Mouse (Mus musculus): ENCODE measurements around the gene Ell. TPM values are rescaled to one million over a fixed set of nuclear protein-coding genes. Genes with fewer than 3 reads are reported as not detected.

Ell gene
- total RNA-seq (2022), result 10 to 100 TPM in 3 of 4 experiments, 1 to 10 TPM in 1; 9.3 to 12.4 (median 10.6) TPM

GRCm38 (mm10) chr8:70539077-70539813 is at the start of gene Ell:
TSS of gene Ell (plus strand) at chr8:70539457.
- DNase-seq (ENCODE audit: low spot score), result peak; percentile 99

GRCm38 (mm10) chr8:70489576-70489975 is 49.7 kb upstream of the Ell start:
- no peak for DNase-seq (ENCODE audit: low spot score)

GRCm38 (mm10) chr8:70490061-70490879 is 49.0 kb upstream of the Ell start:
- no peak for DNase-seq (ENCODE audit: low spot score)

- DNase-seq (ENCODE audit: low spot score), result no peak
Observed at GRCm38 (mm10) chr8:70490880-70491495, 48.3 kb upstream of the Ell start.

GRCm38 (mm10) chr8:70492664-70493640 is 46.3 kb upstream of the Ell start, which contains the start of gene Crlf1:
TSS of gene Crlf1 (plus strand) at chr8:70493158.
- DNase-seq (ENCODE audit: low spot score), result no peak

GRCm38 (mm10) chr8:70493692-70494415 is 45.4 kb upstream of the Ell start:
- DNase-seq (ENCODE audit: low spot score), result no peak

- DNase-seq (ENCODE audit: low spot score), result no peak
Observed at GRCm38 (mm10) chr8:70494416-70494945, 44.8 kb upstream of the Ell start.

- no peak for DNase-seq (ENCODE audit: low spot score)
Observed at GRCm38 (mm10) chr8:70495001-70495770, 44.1 kb upstream of the Ell start.

GRCm38 (mm10) chr8:70495771-70496062 is 43.5 kb upstream of the Ell start:
- DNase-seq (ENCODE audit: low spot score), result no peak

- DNase-seq (ENCODE audit: low spot score), result no peak
Observed at GRCm38 (mm10) chr8:70500386-70501301, 38.6 kb upstream of the Ell start.

- no peak for DNase-seq (ENCODE audit: low spot score)
Observed at GRCm38 (mm10) chr8:70501820-70502529, 37.3 kb upstream of the Ell start.

GRCm38 (mm10) chr8:70502540-70502939 is 36.7 kb upstream of the Ell start:
- DNase-seq (ENCODE audit: low spot score), result no peak

GRCm38 (mm10) chr8:70503062-70503750 is 36.1 kb upstream of the Ell start:
- peak; percentile 63 for DNase-seq (ENCODE audit: low spot score)

- peak; percentile 58 for DNase-seq (ENCODE audit: low spot score)
Observed at GRCm38 (mm10) chr8:70504291-70504716, 35.0 kb upstream of the Ell start.

- peak; percentile 83 for DNase-seq (ENCODE audit: low spot score)
Observed at GRCm38 (mm10) chr8:70504851-70505250, 34.4 kb upstream of the Ell start.

GRCm38 (mm10) chr8:70505698-70506327 is 33.4 kb upstream of the Ell start:
- DNase-seq (ENCODE audit: low spot score), result no peak

All from heart, adult 8-10 months (tissue).